Mouse (Mus musculus) gastrocnemius, postnatal 10 days (tissue): Measurements from ENCODE around the gene Nxpe3. TPM values are rescaled to one million over a fixed set of nuclear protein-coding genes. Genes with fewer than 3 reads are reported as not detected.
"Not testable (repeated sequence)": the region's sequence is repeated elsewhere in the genome, so short reads cannot be mapped to it uniquely, and the experiment has no call there.

Source experiments
- DNase-seq: peaks from one replicate; pipeline ENCODE4 v3.0.0; 2021; ENCODE audit warnings: mixed read lengths
- total RNA-seq, 2 experiments: library from RNA; stranded (reverse); gene quantifications; 2 replicates each; pipeline ENCODE4 v1.2.3; 2021

The Nxpe3 gene
- total RNA-seq, 2 experiments from 2014 or later = 0.31 to 0.34 TPM

GRCm38 (mm10) chr16:55837653-55838052, 57.4 kb downstream of the Nxpe3 start:
- DNase-seq = not testable (repeated sequence)

DNA sequence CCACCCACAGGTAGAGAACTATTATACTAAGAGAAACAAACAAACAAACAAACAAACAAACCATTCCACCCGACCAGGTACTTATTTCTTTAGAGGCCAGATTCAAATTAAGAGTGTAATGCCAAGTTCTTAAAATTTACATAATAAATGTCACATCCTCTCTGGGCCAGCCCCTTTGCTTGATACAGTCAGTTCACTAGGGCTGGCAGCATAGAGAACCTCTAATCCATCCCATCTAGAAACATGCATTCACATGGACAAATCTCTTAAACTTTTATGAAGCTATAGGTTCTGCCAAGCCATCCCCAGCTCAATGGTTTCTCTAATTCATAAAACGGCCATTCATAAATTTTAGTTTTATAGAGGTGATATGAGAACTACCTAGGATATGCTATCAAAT, 57.9 kb downstream of the Nxpe3 start:
- DNase-seq = no peak

DNA sequence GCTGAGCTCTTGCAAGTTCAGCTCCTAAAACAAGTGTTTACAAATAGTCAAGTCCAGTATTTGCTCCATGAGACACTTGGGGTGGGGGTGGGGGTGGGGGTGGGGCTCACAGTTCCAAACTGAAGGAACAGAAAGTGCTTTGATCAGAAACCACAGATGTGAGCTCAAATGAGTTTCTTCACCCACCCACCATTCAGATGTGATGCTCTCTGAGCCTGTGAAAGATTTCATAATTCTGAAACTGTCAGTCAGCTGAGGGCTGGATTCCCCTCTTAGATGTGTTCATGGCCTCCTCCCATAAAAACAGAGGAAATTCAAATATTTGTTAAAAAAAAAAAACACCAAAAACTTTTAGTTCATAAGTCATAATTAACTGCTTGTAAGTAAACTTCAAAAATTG, 59.3 kb downstream of the Nxpe3 start:
- no peak for DNase-seq

DNA sequence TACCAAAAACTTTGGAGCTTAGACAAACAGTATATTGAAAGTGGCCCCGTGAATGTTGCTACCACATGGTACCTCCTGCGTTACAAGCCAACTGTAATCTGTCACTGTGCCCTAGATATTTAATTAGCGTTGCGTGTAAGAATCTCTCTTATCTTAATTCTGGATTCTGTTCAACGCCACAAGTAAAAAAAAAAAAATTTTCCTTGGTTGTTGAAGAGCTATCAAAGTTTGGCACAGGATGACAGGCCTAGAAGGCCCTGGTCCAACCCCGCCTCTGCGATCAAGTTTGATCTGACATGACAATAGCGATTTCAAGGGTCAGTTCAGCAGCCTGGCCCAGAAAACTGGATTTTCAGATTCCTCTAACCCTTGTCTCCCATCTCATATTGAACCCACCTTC, 62.5 kb downstream of the Nxpe3 start:
- DNase-seq = no peak

- no peak for DNase-seq
These were observed 63.0 kb downstream of the Nxpe3 start for GRCm38 (mm10) chr16:55832040-55832439.

GRCm38 (mm10) chr16:55831451-55831850, 63.6 kb downstream of the Nxpe3 start:
- DNase-seq = no peak

GRCm38 (mm10) chr16:55823398-55824155, 71.5 kb downstream of the Nxpe3 start:
- DNase-seq = no peak

DNA sequence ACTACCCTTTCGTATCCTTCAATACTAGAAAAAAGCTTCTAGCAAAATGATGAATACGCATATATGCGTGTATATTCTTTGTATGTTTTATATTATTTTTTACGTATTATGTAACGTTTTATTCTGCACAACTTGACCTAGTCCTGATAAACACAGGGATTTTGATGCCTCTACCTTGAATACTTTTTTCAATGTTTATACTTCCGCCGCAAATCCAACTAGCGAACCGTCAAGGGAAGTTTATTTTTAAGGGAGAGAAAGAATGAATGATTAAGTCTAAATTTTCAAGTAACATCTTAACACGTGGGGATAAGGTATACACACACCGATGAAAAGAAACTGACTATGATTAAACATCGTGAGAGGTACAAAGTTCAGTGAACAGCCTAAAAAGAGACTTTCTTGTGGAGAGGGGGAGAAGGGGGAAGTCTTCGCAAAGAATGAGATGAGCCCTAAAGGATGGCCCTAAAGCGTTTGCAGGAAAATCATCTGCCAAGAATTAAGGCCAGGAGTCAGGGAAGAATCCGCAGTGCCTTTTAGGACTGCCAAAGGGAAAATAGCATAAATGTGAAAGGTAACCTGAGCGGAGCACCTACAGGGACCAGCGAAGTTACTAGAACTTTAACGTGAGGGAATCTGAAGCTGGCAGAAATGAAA, 72.2 kb downstream of the Nxpe3 start:
- DNase-seq = no peak

DNA sequence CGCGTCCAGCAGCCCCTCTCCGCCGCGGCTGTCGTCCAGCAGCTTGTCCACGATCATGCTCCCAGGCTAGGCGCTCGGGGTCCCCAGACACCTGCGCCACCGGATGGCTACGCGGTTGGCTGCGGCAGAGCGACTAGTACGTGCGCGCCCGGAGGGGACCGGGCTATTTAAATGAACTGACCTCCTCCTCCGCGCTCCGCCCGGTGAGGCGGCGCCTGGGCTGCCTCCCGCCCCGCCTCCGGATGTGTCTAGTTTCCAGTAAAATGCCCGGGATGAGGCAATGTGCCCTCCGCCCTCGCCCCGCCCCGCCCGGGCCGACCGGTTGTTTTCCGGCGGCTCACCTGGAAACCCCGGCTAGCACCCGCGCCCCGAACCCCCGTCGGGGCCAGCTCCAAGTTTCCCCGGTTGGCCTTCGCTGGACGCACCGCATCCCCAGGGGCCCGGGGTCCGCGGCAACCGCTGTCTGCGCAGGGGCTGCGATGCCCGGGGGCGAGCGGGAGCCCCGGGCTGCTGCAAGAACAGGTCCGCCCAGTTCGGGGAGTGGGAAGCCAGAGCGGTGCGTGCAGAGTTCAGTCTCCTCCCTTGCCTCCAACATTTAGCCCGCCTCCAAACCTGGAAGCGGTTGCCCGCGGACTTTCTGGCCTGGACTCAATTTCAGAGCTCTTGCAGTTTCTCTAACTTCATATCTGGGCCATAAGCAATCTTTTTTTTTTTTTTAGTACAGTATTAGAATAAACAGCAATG, 72.9 kb downstream of the Nxpe3 start:
- DNase-seq = peak; percentile 87

DNA sequence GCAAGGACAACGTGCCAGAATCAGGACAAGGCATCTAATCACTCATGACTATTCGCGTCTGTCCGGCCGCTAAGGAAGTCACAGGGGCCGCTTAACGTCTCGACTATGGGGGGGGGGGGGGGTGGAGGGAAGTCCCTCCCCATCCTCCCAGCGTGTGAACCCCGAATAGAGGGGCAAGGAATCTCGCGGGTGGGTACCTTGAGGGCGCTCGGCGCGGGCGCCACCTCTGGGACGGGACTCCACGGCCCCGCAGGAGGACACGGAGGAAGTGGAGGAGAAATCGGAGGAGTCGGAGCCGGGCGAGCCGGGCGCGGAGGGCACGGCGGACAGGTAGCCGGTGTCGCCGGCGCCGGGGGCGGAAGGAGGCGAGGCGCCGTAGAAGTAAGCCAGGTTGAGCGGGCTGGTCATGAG, 73.5 kb downstream of the Nxpe3 start:
- DNase-seq = no peak

DNA sequence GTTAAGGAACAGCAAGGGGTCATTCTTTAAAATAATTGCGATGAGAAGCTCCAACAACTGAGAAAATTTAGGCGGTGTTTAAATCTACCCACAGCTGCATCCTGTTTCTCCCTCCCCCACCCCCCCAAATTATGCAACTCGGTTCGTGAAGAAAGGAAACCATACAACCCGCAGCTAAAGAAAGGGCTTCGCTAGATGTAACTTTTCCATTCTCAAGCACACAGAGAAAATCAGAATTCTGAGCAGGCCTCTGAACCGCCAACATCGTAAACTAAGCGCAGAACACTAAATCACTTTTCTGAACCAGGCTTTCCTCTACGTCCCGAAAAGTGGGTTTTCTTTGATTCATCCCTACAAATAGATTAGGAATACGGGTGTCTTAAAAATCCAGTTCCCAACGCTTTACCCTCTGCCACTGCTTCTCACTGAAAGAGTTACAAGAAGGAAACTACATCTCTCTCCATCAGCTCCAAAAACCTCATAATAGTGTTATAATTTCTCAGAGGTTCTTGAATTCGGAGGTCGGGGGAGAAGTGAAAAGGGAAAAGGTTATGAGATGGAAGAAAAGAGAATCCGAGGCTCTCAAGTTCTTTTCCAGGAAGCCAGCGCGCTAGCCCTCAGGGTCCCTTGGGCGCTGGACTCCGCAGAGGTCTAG, 74.0 kb downstream of the Nxpe3 start:
- DNase-seq = no peak

GRCm38 (mm10) chr16:55820161-55820915, 74.7 kb downstream of the Nxpe3 start:
- no peak for DNase-seq

DNA sequence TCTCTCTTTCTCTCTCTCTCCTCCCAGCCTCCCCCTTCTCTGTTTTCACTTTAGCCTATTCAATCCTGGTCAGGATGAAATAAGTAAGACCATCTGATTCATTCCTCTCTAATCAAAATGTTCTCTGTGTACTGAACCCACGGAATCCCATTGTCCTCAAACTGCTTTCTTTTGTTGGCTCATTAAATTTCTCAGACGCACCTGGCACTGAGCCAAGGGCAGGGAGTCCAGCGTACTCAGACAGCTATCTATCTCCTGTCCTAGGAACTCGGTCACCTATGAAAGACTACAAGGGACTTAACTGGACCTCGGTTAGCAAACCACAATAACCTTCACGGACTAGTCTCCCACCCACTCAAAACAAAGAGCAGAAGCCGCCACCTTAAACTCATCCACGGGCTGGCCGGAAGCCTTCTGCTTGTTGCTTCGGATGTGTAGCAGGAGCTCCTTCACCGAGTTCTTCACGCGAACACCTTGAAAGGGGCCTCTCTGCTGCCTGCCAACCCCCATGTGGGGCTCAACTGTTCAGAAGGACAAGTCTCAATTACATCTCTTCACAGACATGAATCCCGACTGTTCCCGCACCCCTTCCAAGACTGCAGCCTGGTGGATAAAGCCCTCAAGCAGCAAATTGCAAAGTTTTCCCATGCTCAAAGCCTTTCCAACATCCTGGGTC, 75.8 kb downstream of the Nxpe3 start:
- DNase-seq = peak; percentile 52

GRCm38 (mm10) chr16:55817717-55818515, 77.2 kb downstream of the Nxpe3 start:
- DNase-seq = no peak

GRCm38 (mm10) chr16:55816202-55816941, 78.7 kb downstream of the Nxpe3 start:
- DNase-seq = no peak

- DNase-seq = no peak
These were observed 79.6 kb downstream of the Nxpe3 start for GRCm38 (mm10) chr16:55815466-55815865.

GRCm38 (mm10) chr16:55814686-55815085, 80.4 kb downstream of the Nxpe3 start:
- DNase-seq = no peak

GRCm38 (mm10) chr16:55813916-55814315, 81.2 kb downstream of the Nxpe3 start:
- peak; percentile 26 for DNase-seq

DNA sequence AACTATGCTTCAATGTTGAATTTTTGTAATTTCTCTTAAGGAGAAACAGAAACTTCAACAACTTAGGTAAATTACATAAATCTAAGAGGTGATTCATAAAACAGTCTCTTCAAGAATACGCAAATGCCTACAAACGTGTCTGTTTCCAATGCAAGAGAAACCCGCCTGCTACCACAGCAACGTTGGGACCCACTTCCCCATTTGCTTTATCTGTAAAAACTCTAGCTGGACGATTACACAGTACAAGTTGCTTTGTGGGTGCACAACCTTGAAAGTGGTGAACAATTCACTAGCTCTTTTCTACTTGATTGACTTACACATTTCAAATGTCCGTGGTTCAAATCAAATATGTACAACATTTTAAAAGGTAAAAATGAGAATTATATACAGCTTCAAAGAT, 83.3 kb downstream of the Nxpe3 start:
- DNase-seq = no peak
